Mouse (Mus musculus) midbrain, embryonic 16.5 days (tissue): ENCODE data around the gene Cfap20. TPM values are rescaled to one million over a fixed set of nuclear protein-coding genes. Genes with fewer than 3 reads are reported as not detected.

Experiments used
- ATAC-seq: fragments of 200-750 bp; cut with Nextera tagmentation; 2 replicates; pipeline ENCODE4 v1.8.0; 2017; ENCODE audit warnings: moderate TSS enrichment
- H3K27ac ChIP-seq: fragments of 300-500 bp; sonication (generic); 2 replicates; pipeline ENCODE4 v1.5.1; 2014; ENCODE audit warnings: mild to moderate bottlenecking, low read length, mixed read lengths
- H3K27me3 ChIP-seq: fragments of 300-500 bp; sonication (generic); 2 replicates; pipeline ENCODE4 v1.6.1; 2014; ENCODE audit warnings: low read depth, low read length, mixed read lengths; ENCODE audit not compliant: control insufficient read depth, insufficient read depth
- H3K36me3 ChIP-seq: fragments of 300-500 bp; sonication (generic); 2 replicates; pipeline ENCODE4 v1.6.1; 2014; ENCODE audit warnings: mild to moderate bottlenecking, low read length, moderate library complexity, mixed read lengths; ENCODE audit not compliant: control insufficient read depth, insufficient read depth
- H3K4me1 ChIP-seq: fragments of 300-500 bp; sonication (generic); 2 replicates; pipeline ENCODE4 v1.6.1; 2014; ENCODE audit warnings: mild to moderate bottlenecking, low read length, mixed read lengths; ENCODE audit not compliant: control insufficient read depth, insufficient read depth
- H3K4me2 ChIP-seq: fragments of 300-500 bp; sonication (generic); 2 replicates; pipeline ENCODE4 v1.6.1; 2014; ENCODE audit warnings: mild to moderate bottlenecking, low read length, mixed read lengths
- H3K4me3 ChIP-seq: fragments of 300-500 bp; sonication (generic); 2 replicates; pipeline ENCODE4 v1.5.1; 2014; ENCODE audit warnings: low read depth, mild to moderate bottlenecking, low read length, moderate library complexity, mixed read lengths
- H3K9ac ChIP-seq: fragments of 300-500 bp; sonication (generic); 2 replicates; pipeline ENCODE4 v1.6.1; 2014; ENCODE audit warnings: low read depth, low read length, mixed read lengths
- H3K9me3 ChIP-seq: fragments of 300-500 bp; sonication (generic); replicated peaks from 2 replicates; pipeline ENCODE4 v1.6.1; 2014; ENCODE audit warnings: mild to moderate bottlenecking, low read length, mixed read lengths; ENCODE audit not compliant: control insufficient read depth, poor library complexity, severe bottlenecking
- WGBS: fragments of 180-500 bp; shearing (Covaris S2); extraction: QIAGEN DNeasy Blood & Tissue Kit; methylation state at CpG from one replicate; pipeline ENCODE4 v1.1.7; 2014; 5-methylcytosine and 5-hydroxymethylcytosine counted together
- polyA plus RNA-seq: library from polyadenylated mRNA; unstranded; fragments of >200 nt; fragmentation: Nextera tagmentation; extraction: Ambion mirVana; gene quantifications from 2 replicates; pipeline ENCODE4 v1.2.1, GENCODE M21; 2015

Cfap20 gene
- polyA plus RNA-seq, 1 experiment from 2014 or later = 128 TPM

DNA sequence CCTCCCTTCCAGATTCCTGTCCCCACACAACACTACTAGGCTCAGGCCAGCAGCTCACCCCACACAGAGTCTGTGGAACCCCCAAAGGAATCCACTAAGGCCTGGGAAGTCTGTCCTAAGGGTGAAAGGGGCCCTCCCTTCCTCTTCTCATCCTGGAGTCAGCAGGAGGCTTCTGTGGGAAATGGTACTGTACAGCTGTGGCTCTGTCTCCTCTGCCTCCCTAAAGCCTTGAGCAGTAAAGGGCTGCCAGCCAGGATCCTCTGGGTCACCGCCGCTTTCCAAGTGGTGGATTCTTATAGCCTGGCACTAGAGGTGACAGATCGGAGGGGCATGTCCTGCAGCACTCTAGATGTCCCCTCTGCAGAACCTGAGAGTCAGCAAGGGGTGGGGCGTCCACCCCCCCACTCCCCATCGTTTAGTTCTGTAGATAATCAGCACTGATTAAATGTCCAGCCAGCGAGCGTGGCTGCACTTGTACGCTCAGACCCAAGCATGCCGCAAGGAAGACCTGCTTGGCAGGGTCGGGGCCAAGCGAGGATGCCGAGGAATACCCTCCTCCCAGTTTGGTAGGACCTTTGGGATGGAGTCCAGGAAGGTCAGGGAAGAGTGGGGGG lies 61.2 kb downstream of the Cfap20 start:
- 91% methylated on average over 12 of the region's 12 CpGs for WGBS
- H3K27me3 ChIP-seq = no peaks in the 10 kb centered on the region
- no peak overlapping the region for H3K4me2 ChIP-seq
- H3K9me3 ChIP-seq = no peaks in the 10 kb centered on the region
- no peak for ATAC-seq
- no peak overlapping the region for H3K27ac ChIP-seq
- peaks cover 9% of the 10 kb centered on the region for H3K36me3 ChIP-seq
- no peaks in the 10 kb centered on the region for H3K4me1 ChIP-seq
- H3K4me3 ChIP-seq = no peak overlapping the region
- H3K9ac ChIP-seq = no peak overlapping the region

Other genes starting within 250 kb of the Cfap20 start
- gene Kifc3, start 232.1 kb downstream of the Cfap20 start, polyA plus RNA-seq = 28.2 and 31.1 TPM in 2 replicates
- gene Cngb1, start 128.3 kb downstream of the Cfap20 start, polyA plus RNA-seq = 0.51 and 0.67 TPM in 2 replicates
- gene Tepp, start 124.3 kb downstream of the Cfap20 start, polyA plus RNA-seq = 2.7 and 2.8 TPM in 2 replicates
- 16.2 and 17.5 TPM in 2 replicates for gene Zfp319, start 102.9 kb downstream of the Cfap20 start, polyA plus RNA-seq
- gene Usb1, start 102.6 kb downstream of the Cfap20 start, polyA plus RNA-seq = 35.5 and 38.2 TPM in 2 replicates
- gene Mmp15, start 82.6 kb downstream of the Cfap20 start, polyA plus RNA-seq = 14.1 and 14.4 TPM in 2 replicates
- gene Csnk2a2, start 55.2 kb upstream of the Cfap20 start, polyA plus RNA-seq = 6.8 and 8.3 TPM in 2 replicates
- gene Ccdc113, start 99.2 kb upstream of the Cfap20 start, polyA plus RNA-seq = 2.4 and 2.7 TPM in 2 replicates
- gene Prss54, start 141.5 kb upstream of the Cfap20 start, polyA plus RNA-seq = not detected in 2 replicates
- gene Gins3, start 198.6 kb upstream of the Cfap20 start, polyA plus RNA-seq = 6.1 and 8.1 TPM in 2 replicates
- gene Ndrg4, start 242.1 kb upstream of the Cfap20 start, polyA plus RNA-seq = 394 and 511 TPM in 2 replicates